Mouse (Mus musculus) stomach, postnatal 0 days (tissue): ENCODE data around the gene Rtl1. TPM values are rescaled to one million over a fixed set of nuclear protein-coding genes. Genes with fewer than 3 reads are reported as not detected.
A peak's percentile ranks its signal among the peaks of the same experiment; 100 is the strongest.

Source experiments
- ATAC-seq: fragments of 200-750 bp; cut with Nextera tagmentation; 2 replicates; pipeline ENCODE4 v1.8.0; 2017; ENCODE audit not compliant: low FRiP score, low TSS enrichment
- DNase-seq: peaks from one replicate; pipeline ENCODE4 v3.0.0-alpha.2; 2016; ENCODE audit warnings: low spot score
- H3K27ac ChIP-seq: fragments of 300-500 bp; sonication (generic); replicated peaks from 2 replicates; pipeline ENCODE4 v1.5.1; 2014; ENCODE audit warnings: mild to moderate bottlenecking, control low read depth
- H3K27me3 ChIP-seq: fragments of 300-500 bp; sonication (generic); 2 replicates; pipeline ENCODE4 v1.6.1; 2014; ENCODE audit warnings: low read length; ENCODE audit not compliant: control insufficient read depth, insufficient read depth
- H3K36me3 ChIP-seq: fragments of 300-500 bp; sonication (generic); 2 replicates; pipeline ENCODE4 v1.6.1; 2014; ENCODE audit warnings: low read length, mixed read lengths; ENCODE audit not compliant: control insufficient read depth, insufficient read depth
- H3K4me1 ChIP-seq: fragments of 300-500 bp; sonication (generic); replicated peaks from 2 replicates; pipeline ENCODE4 v1.6.1; 2014; ENCODE audit warnings: antibody characterized with exemption; ENCODE audit not compliant: control insufficient read depth, insufficient read depth
- H3K4me2 ChIP-seq: fragments of 300-500 bp; sonication (generic); replicated peaks from 2 replicates; pipeline ENCODE4 v1.6.1; 2014; ENCODE audit warnings: low read depth, mild to moderate bottlenecking, control low read depth, moderate library complexity
- H3K4me3 ChIP-seq: fragments of 300-500 bp; sonication (generic); 2 replicates; pipeline ENCODE4 v1.5.1; 2014; ENCODE audit warnings: low read depth, low read length, control low read depth
- H3K9ac ChIP-seq: fragments of 300-500 bp; sonication (generic); 2 replicates; pipeline ENCODE4 v1.6.1; 2014; ENCODE audit warnings: mild to moderate bottlenecking, low read length, control low read depth, mixed read lengths
- H3K9me3 ChIP-seq: fragments of 300-500 bp; sonication (generic); 2 replicates; pipeline ENCODE4 v1.6.1; 2016; ENCODE audit warnings: low read length; ENCODE audit not compliant: control insufficient read depth
- CTCF ChIP-seq: IDR thresholded peaks from 2 replicates; pipeline ENCODE4 v1.5.1; 2016; ENCODE audit warnings: antibody characterized with exemption, low read depth, mild to moderate bottlenecking, moderate library complexity
- EP300 ChIP-seq: optimal IDR thresholded peaks from 2 replicates; pipeline ENCODE3; 2016; ENCODE audit warnings: antibody characterized with exemption
- WGBS: fragments of 180-500 bp; shearing (Covaris S2); extraction: QIAGEN DNeasy Blood & Tissue Kit; methylation state at CpG from one replicate; pipeline ENCODE4 v1.1.7; 2014; 5-methylcytosine and 5-hydroxymethylcytosine counted together
- microRNA counts: library from miRNA; unstranded; fragments of <30 nt; microRNA quantifications from one replicate; lab custom pipeline; 2015
- microRNA-seq: library from miRNA; unstranded; fragments of <30 nt; microRNA quantifications from one replicate; pipeline ENCODE4, GENCODE M21; 2016
- polyA plus RNA-seq: library from polyadenylated mRNA; unstranded; fragments of >200 nt; fragmentation: Nextera tagmentation; extraction: Ambion mirVana; gene quantifications from 2 replicates; pipeline ENCODE4 v1.2.1, GENCODE M21; 2015

Rtl1 gene
- polyA plus RNA-seq, 1 experiment from 2014 or later: 0.35 TPM

GRCm38 (mm10) chr12:109542635-109543249, 57.4 kb downstream of the Rtl1 start:
- 37% methylated on average over 17 of the region's 17 CpGs for WGBS
- Histone ChIP-seq H3K9me3 (peaks cover 9% of the 10 kb centered on the region), H3K36me3 (no peaks in the 10 kb centered on the region), H3K9ac (no peak overlapping the region), H3K4me2 (no peak overlapping the region; the same call in 1 of the 2 replicates), H3K4me3 (peak overlapping the region; percentile 45), H3K27ac (no peak overlapping the region), H3K4me1 (no peaks in the 10 kb centered on the region), H3K27me3 (no peaks in the 10 kb centered on the region)
- ATAC-seq: peak; percentile 82
- peak; percentile 78 for DNase-seq
- no peak for TF ChIP-seq EP300
- peak; percentile 73 for TF ChIP-seq CTCF

- Histone ChIP-seq H3K27ac (0 out of 2 replicates have a peak overlapping the region, but pooled peaks have one; percentile 30), H3K9me3 (peaks cover 9% of the 10 kb centered on the region), H3K4me1 (no peaks in the 10 kb centered on the region), H3K9ac (peak overlapping the region; percentile 64), H3K36me3 (no peaks in the 10 kb centered on the region), H3K4me3 (peak overlapping the region; percentile 45), H3K4me2 (peak overlapping the region; percentile 40), H3K27me3 (no peaks in the 10 kb centered on the region)
- ATAC-seq (no peak), DNase-seq (peak; percentile 49)
- WGBS: 44% methylated on average over 14 of the region's 14 CpGs
- TF ChIP-seq EP300 (no peak), CTCF (peak; percentile 65)
Observed at GRCm38 (mm10) chr12:109542011-109542410, 58.1 kb downstream of the Rtl1 start.

- Histone ChIP-seq H3K36me3 (no peaks in the 10 kb centered on the region), H3K4me2 (peak overlapping the region; percentile 40), H3K9me3 (peaks cover 9% of the 10 kb centered on the region), H3K27me3 (no peaks in the 10 kb centered on the region), H3K27ac (peak overlapping the region; percentile 30; the same call in 1 of the 2 replicates), H3K9ac (peak overlapping the region; percentile 64), H3K4me1 (no peaks in the 10 kb centered on the region), H3K4me3 (peak overlapping the region; percentile 45)
- no peak for ATAC-seq
- 45% methylated on average over 16 of the region's 16 CpGs for WGBS
- TF ChIP-seq CTCF (no peak), EP300 (no peak)
- DNase-seq: no peak
Observed at GRCm38 (mm10) chr12:109541540-109541899, 58.6 kb downstream of the Rtl1 start.

GRCm38 (mm10) chr12:109540739-109541539, 59.2 kb downstream of the Rtl1 start:
- Histone ChIP-seq H3K27me3 (no peaks in the 10 kb centered on the region), H3K9me3 (peaks cover 9% of the 10 kb centered on the region), H3K4me1 (no peaks in the 10 kb centered on the region), H3K27ac (peak overlapping the region; percentile 19; the same call in 1 of the 2 replicates), H3K4me3 (peak overlapping the region; percentile 45), H3K9ac (peak overlapping the region; percentile 64), H3K36me3 (no peaks in the 10 kb centered on the region), H3K4me2 (peak overlapping the region; percentile 40)
- ATAC-seq: peak; percentile 47; the same call in 1 of the 2 replicates
- no peak for DNase-seq
- TF ChIP-seq EP300 (no peak), CTCF (no peak)
- WGBS: 45% methylated on average over 30 of the region's 30 CpGs

GRCm38 (mm10) chr12:109539950-109540349, 60.2 kb downstream of the Rtl1 start:
- H3K27me3 ChIP-seq: no peaks in the 10 kb centered on the region
- no peak overlapping the region for H3K9ac ChIP-seq
- H3K27ac ChIP-seq: no peak overlapping the region

More at GRCm38 (mm10) chr12:109539950-109540349, 60.2 kb downstream of the Rtl1 start:
- TF ChIP-seq CTCF: no peak
- DNase-seq: no peak
- peaks cover 9% of the 10 kb centered on the region for H3K9me3 ChIP-seq
- peak overlapping the region; percentile 40 for H3K4me2 ChIP-seq
- peaks cover 4% of the 10 kb centered on the region; the same call in 1 of the 2 replicates for H3K4me1 ChIP-seq
- WGBS: 60% methylated on average over 13 of the region's 13 CpGs
- H3K4me3 ChIP-seq: peak overlapping the region; percentile 45; the same call in 1 of the 2 replicates
- no peak for ATAC-seq
- no peaks in the 10 kb centered on the region for H3K36me3 ChIP-seq

MicroRNAs encoded within 50 kb of the gene (microRNA counts, 519-probe panel; counts per million panel counts)
- microRNA mmu-miR-1188 (lab: Ali Mortazavi, UCI) (not detected), microRNA mmu-miR-127 (lab: Ali Mortazavi, UCI) (5,618 counts per million, percentile 66 among the panel's probes with 10 or more counts), microRNA mmu-miR-136 (lab: Ali Mortazavi, UCI) (6,495 counts per million, percentile 82 among the panel's probes with 10 or more counts), microRNA mmu-miR-1906 (lab: Ali Mortazavi, UCI) (not detected), microRNA mmu-miR-337-3p (lab: Ali Mortazavi, UCI) (not detected), microRNA mmu-miR-337-5p (lab: Ali Mortazavi, UCI) (not detected), microRNA mmu-miR-341 (lab: Ali Mortazavi, UCI) (not detected), microRNA mmu-miR-370 (lab: Ali Mortazavi, UCI) (not detected), microRNA mmu-miR-431 (lab: Ali Mortazavi, UCI) (4,740 counts per million, percentile 50 among the panel's probes with 10 or more counts), microRNA mmu-miR-432 (lab: Ali Mortazavi, UCI) (not detected), microRNA mmu-miR-433 (lab: Ali Mortazavi, UCI) (4,997 counts per million, percentile 55 among the panel's probes with 10 or more counts), microRNA mmu-miR-434-3p (lab: Ali Mortazavi, UCI) (5,682 counts per million, percentile 70 among the panel's probes with 10 or more counts), microRNA mmu-miR-434-5p (lab: Ali Mortazavi, UCI) (4,697 counts per million, percentile 49 among the panel's probes with 10 or more counts), microRNA mmu-miR-493 (lab: Ali Mortazavi, UCI) (not detected), microRNA mmu-miR-540-3p (lab: Ali Mortazavi, UCI) (not detected), microRNA mmu-miR-540-5p (lab: Ali Mortazavi, UCI) (not detected), microRNA mmu-miR-665 (lab: Ali Mortazavi, UCI) (not detected), microRNA mmu-miR-673-3p (lab: Ali Mortazavi, UCI) (not detected), microRNA mmu-miR-673-5p (lab: Ali Mortazavi, UCI) (1,701 counts per million, percentile 2 among the panel's probes with 10 or more counts), microRNA mmu-miR-770-3p (lab: Ali Mortazavi, UCI) (not detected), microRNA mmu-miR-770-5p (lab: Ali Mortazavi, UCI) (not detected)

Small RNA genes lying within 50 kb of the gene (microRNA-seq; reads per million reads assigned to microRNA genes)
- gene Gm23912: not detected
- 3.9 reads per million, percentile 4 among the genes with 10 or more reads in this experiment for gene Mir1188
- gene Mir127: 9,072 reads per million, percentile 93 among the genes with 10 or more reads in this experiment
- not detected for gene Mir136
- not detected for gene Mir1906-1
- gene Mir3070a: 1.9 reads per million
- gene Mir3070b: not detected
- not detected for gene Mir3071
- not detected for gene Mir337
- gene Mir341: 602 reads per million, percentile 65 among the genes with 10 or more reads in this experiment
- not detected for gene Mir3544
- gene Mir370: 212 reads per million, percentile 54 among the genes with 10 or more reads in this experiment
- 3,442 reads per million, percentile 86 among the genes with 10 or more reads in this experiment for gene Mir431
- not detected for gene Mir432
- gene Mir433: 709 reads per million, percentile 68 among the genes with 10 or more reads in this experiment
- gene Mir434: 2,045 reads per million, percentile 80 among the genes with 10 or more reads in this experiment
- gene Mir493: 28.9 reads per million, percentile 30 among the genes with 10 or more reads in this experiment
- gene Mir540: 279 reads per million, percentile 59 among the genes with 10 or more reads in this experiment
- 182 reads per million, percentile 52 among the genes with 10 or more reads in this experiment for gene Mir665
- 87.5 reads per million, percentile 43 among the genes with 10 or more reads in this experiment for gene Mir673
- gene Mir770: 82.3 reads per million, percentile 42 among the genes with 10 or more reads in this experiment

Other genes with a start within 250 kb of the Rtl1 start
- gene Dlk1, start 147.5 kb downstream of the Rtl1 start, polyA plus RNA-seq: 183 and 187 TPM in 2 replicates